Mouse (Mus musculus) liver, adult 2 months (tissue): Measurements from ENCODE around the gene Shisa6. TPM values are rescaled to one million over a fixed set of nuclear protein-coding genes. Genes with fewer than 3 reads are reported as not detected.

ENCODE experiments used
- DNase-seq: peaks from one replicate; pipeline ENCODE4 v3.0.0-alpha.2; 2011; ENCODE audit warnings: low read depth, low spot score; ENCODE audit errors: extremely low read depth
- H3K27ac ChIP-seq: fragments of 200-500 bp; replicated peaks from 2 replicates; pipeline ENCODE4 v1.5.1; 2012; ENCODE audit warnings: low read depth, mild to moderate bottlenecking, control low read depth, inconsistent platforms, low read length; ENCODE audit not compliant: insufficient read depth
- H3K27me3 ChIP-seq: fragments of 200-500 bp; 2 replicates; pipeline ENCODE4 v1.6.1; 2012; ENCODE audit warnings: mild to moderate bottlenecking, moderate library complexity, low read length, inconsistent platforms; ENCODE audit not compliant: control insufficient read depth, insufficient read depth
- H3K36me3 ChIP-seq: fragments of 200-500 bp; 2 replicates; pipeline ENCODE4 v1.6.1; 2012; ENCODE audit warnings: low read length, inconsistent platforms; ENCODE audit not compliant: control insufficient read depth, insufficient read depth
- H3K4me1 ChIP-seq: fragments of 200-500 bp; 2 replicates; pipeline ENCODE4 v1.6.1; 2011; ENCODE audit warnings: low read length; ENCODE audit not compliant: control insufficient read depth, insufficient read depth
- H3K4me3 ChIP-seq: fragments of 200-500 bp; 2 replicates; pipeline ENCODE4 v1.5.1; 2011; ENCODE audit warnings: low read depth, mild to moderate bottlenecking, control low read depth, low read length, moderate library complexity; ENCODE audit not compliant: insufficient read depth
- H3K79me2 ChIP-seq: fragments of 200-500 bp; 2 replicates; pipeline ENCODE4 v1.6.1; 2012; ENCODE audit warnings: inconsistent platforms, mild to moderate bottlenecking, low read length, moderate library complexity; ENCODE audit not compliant: control insufficient read depth, insufficient read depth
- H3K9ac ChIP-seq: fragments of 200-500 bp; 2 replicates; pipeline ENCODE4 v1.6.1; 2012; ENCODE audit warnings: low read depth, mild to moderate bottlenecking, control low read depth, inconsistent platforms, low read length
- CTCF ChIP-seq: fragments of 200-500 bp; IDR thresholded peaks from 2 replicates; pipeline ENCODE4 v1.5.1; 2011; ENCODE audit warnings: low read depth, low read length, control low read depth
- POLR2A ChIP-seq: fragments of 200-500 bp; IDR thresholded peaks from 2 replicates; pipeline ENCODE4 v1.6.1; 2011; ENCODE audit warnings: low read length, control low read depth; ENCODE audit not compliant: insufficient read depth; ENCODE audit errors: extremely low read depth
- WGBS: fragments of 180-500 bp; shearing (Covaris S2); methylation state at CpG from one replicate; pipeline ENCODE4 v1.1.7; 2018; 5-methylcytosine and 5-hydroxymethylcytosine counted together
- polyA plus RNA-seq: library from polyadenylated mRNA; depleted of rRNA; stranded (reverse); fragments of >200 nt; gene quantifications from 2 replicates; pipeline ENCODE4 v1.2.3, GENCODE M21; 2012
- total RNA-seq: library from RNA; depleted of rRNA; stranded (reverse); fragments of >200 nt; gene quantifications from 2 replicates; pipeline ENCODE4 v1.2.3, GENCODE M21; 2014

The Shisa6 gene
- total and polyA plus RNA-seq, 2 experiments: not detected

GRCm38 (mm10) chr11:66312764-66313163 lies 213.0 kb downstream of the Shisa6 start:
- H3K27me3 ChIP-seq: no peaks in the 10 kb centered on the region
- no peaks in the 10 kb centered on the region for H3K36me3 ChIP-seq
- no peak overlapping the region for H3K27ac ChIP-seq
- H3K79me2 ChIP-seq: no peaks in the 10 kb centered on the region
- H3K4me3 ChIP-seq: no peak overlapping the region
- no peak for TF ChIP-seq POLR2A
- TF ChIP-seq CTCF: no peak
- 83% methylated on average over 7 of the region's 7 CpGs for WGBS
- no peaks in the 10 kb centered on the region for H3K4me1 ChIP-seq
- H3K9ac ChIP-seq: no peak overlapping the region
- DNase-seq: no peak

GRCm38 (mm10) chr11:66304396-66304795 lies 221.4 kb downstream of the Shisa6 start:
- 69% methylated on average over 1 of the region's 1 CpGs for WGBS
- no peak for DNase-seq
- H3K27me3 ChIP-seq: no peaks in the 10 kb centered on the region
- no peaks in the 10 kb centered on the region for H3K4me1 ChIP-seq
- no peak overlapping the region for H3K27ac ChIP-seq
- no peaks in the 10 kb centered on the region for H3K36me3 ChIP-seq
- no peak overlapping the region for H3K4me3 ChIP-seq
- no peaks in the 10 kb centered on the region for H3K79me2 ChIP-seq
- TF ChIP-seq CTCF: no peak
- no peak for TF ChIP-seq POLR2A
- no peak overlapping the region for H3K9ac ChIP-seq

GRCm38 (mm10) chr11:66274707-66275081 lies 251.1 kb downstream of the Shisa6 start:
- WGBS: 85% methylated on average over 2 of the region's 2 CpGs
- Histone ChIP-seq H3K36me3 (no peaks in the 10 kb centered on the region), H3K27me3 (no peaks in the 10 kb centered on the region), H3K79me2 (no peaks in the 10 kb centered on the region), H3K27ac (no peak overlapping the region), H3K4me1 (no peaks in the 10 kb centered on the region), H3K4me3 (no peak overlapping the region), H3K9ac (no peak overlapping the region)
- no peak for DNase-seq
- TF ChIP-seq CTCF (no peak), POLR2A (no peak)

- 71% methylated on average over 8 of the region's 8 CpGs for WGBS
- H3K79me2 ChIP-seq: no peaks in the 10 kb centered on the region
Observed at GRCm38 (mm10) chr11:66273904-66274706, 251.7 kb downstream of the Shisa6 start.

GRCm38 (mm10) chr11:66267029-66267428 lies 258.7 kb downstream of the Shisa6 start:
- H3K27me3 ChIP-seq: no peaks in the 10 kb centered on the region
- H3K36me3 ChIP-seq: no peaks in the 10 kb centered on the region
- H3K27ac ChIP-seq: no peak overlapping the region
- WGBS: 51% methylated on average over 3 of the region's 3 CpGs
- no peaks in the 10 kb centered on the region for H3K4me1 ChIP-seq
- H3K79me2 ChIP-seq: no peaks in the 10 kb centered on the region
- no peak overlapping the region for H3K4me3 ChIP-seq
- TF ChIP-seq POLR2A: no peak
- no peak for TF ChIP-seq CTCF
- no peak for DNase-seq
- H3K9ac ChIP-seq: no peak overlapping the region

More at GRCm38 (mm10) chr11:66273904-66274706, 251.7 kb downstream of the Shisa6 start:
- Histone ChIP-seq H3K36me3 (no peaks in the 10 kb centered on the region), H3K27me3 (no peaks in the 10 kb centered on the region), H3K27ac (no peak overlapping the region), H3K4me1 (no peaks in the 10 kb centered on the region), H3K9ac (no peak overlapping the region), H3K4me3 (no peak overlapping the region)
- no peak for TF ChIP-seq POLR2A
- TF ChIP-seq CTCF: no peak
- no peak for DNase-seq

GRCm38 (mm10) chr11:66265336-66265990 lies 260.3 kb downstream of the Shisa6 start:
- no peak overlapping the region for H3K27ac ChIP-seq
- 50% methylated on average over 1 of the region's 1 CpGs for WGBS
- no peak for DNase-seq
- H3K79me2 ChIP-seq: no peaks in the 10 kb centered on the region
- no peak overlapping the region for H3K9ac ChIP-seq
- no peaks in the 10 kb centered on the region for H3K4me1 ChIP-seq
- no peaks in the 10 kb centered on the region for H3K27me3 ChIP-seq
- TF ChIP-seq POLR2A: no peak
- TF ChIP-seq CTCF: no peak
- no peak overlapping the region for H3K4me3 ChIP-seq
- no peaks in the 10 kb centered on the region for H3K36me3 ChIP-seq
